Mouse (Mus musculus): ENCODE measurements around the gene Oip5.

Oip5 gene

GRCm38 (mm10) chr2:119587383-119587782 lies 30.9 kb downstream of the Oip5 start:
- DNase-seq (ENCODE audit: low spot score in 2 of 2): peak in 1 of 2 experiments; percentile 45

GRCm38 (mm10) chr2:119584282-119584681 lies 34.0 kb downstream of the Oip5 start:
- no peak for DNase-seq (ENCODE audit: low spot score in 2 of 2)

- DNase-seq (ENCODE audit: low spot score in 2 of 2): no peak
Measured at GRCm38 (mm10) chr2:119583439-119583838, 34.8 kb downstream of the Oip5 start.

GRCm38 (mm10) chr2:119581571-119581970 lies 36.7 kb downstream of the Oip5 start:
- no peak for DNase-seq (ENCODE audit: low spot score in 2 of 2)

GRCm38 (mm10) chr2:119572471-119572870 lies 45.8 kb downstream of the Oip5 start:
- DNase-seq (ENCODE audit: low spot score in 2 of 2): no peak

- no peak for DNase-seq (ENCODE audit: low spot score in 2 of 2)
Measured at GRCm38 (mm10) chr2:119566182-119566855, 52.0 kb downstream of the Oip5 start.

GRCm38 (mm10) chr2:119565284-119565683 lies 53.0 kb downstream of the Oip5 start:
- DNase-seq (ENCODE audit: low spot score in 2 of 2): no peak

GRCm38 (mm10) chr2:119561794-119562193 lies 56.5 kb downstream of the Oip5 start:
- DNase-seq (ENCODE audit: low spot score in 2 of 2): no peak

Measured in right cerebral cortex, adult 2 months (tissue).